Mouse (Mus musculus) splenic B cell, adult 2 months (primary cell): ENCODE measurements around the gene Tgif2.
A peak's percentile ranks its signal among the peaks of the same experiment; 100 is the strongest.
"Not testable (repeated sequence)": the region's sequence is repeated elsewhere in the genome, so short reads cannot be mapped to it uniquely, and the experiment has no call there.

Experiments
- DNase-seq: peaks from one replicate; pipeline ENCODE4 v3.0.0-alpha.2; 2011; ENCODE audit warnings: low read depth, low spot score
- H3K27me3 ChIP-seq: 2 replicates; pipeline ENCODE4 v1.6.1; 2012; ENCODE audit warnings: mild to moderate bottlenecking, low read length, moderate library complexity, mixed read lengths; ENCODE audit not compliant: control insufficient read depth, poor library complexity, insufficient read depth, severe bottlenecking
- H3K36me3 ChIP-seq: 2 replicates; pipeline ENCODE4 v1.6.1; 2012; ENCODE audit warnings: mild to moderate bottlenecking, low read length, moderate library complexity, mixed read lengths; ENCODE audit not compliant: control insufficient read depth, poor library complexity, insufficient read depth, severe bottlenecking

The Tgif2 gene

DNA sequence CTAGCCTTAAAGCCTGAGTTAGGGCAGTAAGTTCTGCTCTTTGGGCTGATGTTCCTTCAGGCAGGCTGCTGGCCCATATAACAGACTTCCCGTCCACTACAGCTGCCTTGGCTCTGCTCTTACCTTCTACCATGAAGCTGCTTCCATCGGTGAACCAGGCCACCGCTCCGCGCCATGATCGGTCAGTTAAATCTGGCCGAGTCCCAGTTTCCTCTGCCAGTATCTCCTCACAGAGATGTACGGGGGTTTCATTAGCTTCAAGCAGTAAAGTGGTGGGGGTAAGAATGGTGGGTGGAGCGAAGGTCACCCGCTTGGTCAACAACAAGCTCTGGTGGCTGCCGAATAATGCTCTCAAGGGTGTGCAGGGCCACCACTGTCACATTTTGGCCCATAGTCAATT is 5.5 kb upstream of the Tgif2 start:
- Histone ChIP-seq H3K27me3 (no peaks in the 10 kb centered on the region), H3K36me3 (no peaks in the 10 kb centered on the region)
- no peak for DNase-seq

DNA sequence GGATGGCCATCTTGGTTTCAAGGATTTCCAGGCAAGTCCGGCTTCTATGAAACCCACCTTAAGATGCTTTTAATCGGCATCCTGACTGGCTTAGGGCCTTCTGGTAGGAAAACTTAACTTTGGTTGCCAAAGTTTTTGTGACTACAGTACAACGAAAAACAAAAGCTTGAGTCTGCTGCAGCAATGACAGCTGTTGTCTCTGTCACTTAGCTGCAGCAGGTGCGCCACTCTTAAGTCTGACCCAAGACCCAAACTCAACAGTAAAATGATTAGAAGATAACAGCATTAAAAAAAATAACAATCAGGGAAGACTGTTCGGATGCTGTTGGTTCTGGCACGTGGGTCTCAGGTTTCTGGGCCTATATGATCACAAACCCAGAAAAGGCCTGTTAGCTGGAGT is 968 bp upstream of the Tgif2 start:
- H3K27me3 ChIP-seq, result no peaks in the 10 kb centered on the region
- DNase-seq, result no peak
- no peaks in the 10 kb centered on the region for H3K36me3 ChIP-seq

DNA sequence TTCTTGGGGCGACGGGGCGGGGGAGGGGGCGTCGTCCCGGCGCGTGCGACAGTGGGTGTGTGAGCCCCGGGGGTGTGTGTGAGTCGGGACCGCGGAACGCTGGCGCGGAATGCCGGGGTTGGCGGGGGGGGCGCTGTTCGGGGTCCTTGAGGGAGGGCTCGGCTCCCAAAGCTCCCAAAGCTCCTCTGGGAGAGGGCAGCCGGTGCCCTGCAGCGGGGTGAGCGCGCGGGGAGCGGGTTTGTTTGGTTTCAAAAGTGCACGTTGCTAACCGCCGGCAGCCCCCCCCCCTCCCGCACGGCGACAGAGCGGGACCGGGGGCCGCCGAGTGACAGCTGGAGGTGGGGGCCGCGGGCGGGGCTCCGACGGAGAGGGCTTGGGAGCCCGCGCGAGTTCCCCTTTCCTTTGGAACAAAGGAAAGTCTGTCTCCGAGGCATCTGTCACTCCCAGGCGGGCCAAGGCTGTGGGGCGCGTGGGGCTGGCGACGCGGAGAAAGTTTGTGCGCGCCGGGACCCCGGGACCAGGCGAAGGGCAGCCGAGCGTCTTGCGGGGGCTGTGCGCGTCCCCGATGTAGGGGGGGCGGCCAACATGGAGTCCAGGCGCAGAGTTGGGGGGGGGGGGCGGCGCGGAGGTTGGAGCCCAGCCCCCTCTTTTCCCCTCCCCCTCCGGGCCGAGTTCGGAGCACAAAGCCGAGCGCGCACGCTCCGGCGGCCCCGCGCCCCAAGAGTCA is 657 bp downstream of the Tgif2 start:
- DNase-seq, result peak; percentile 56
- H3K36me3 ChIP-seq, result 0 out of 2 replicates have a peak, but pooled peaks cover 3% of the 10 kb centered on the region
- no peaks in the 10 kb centered on the region for H3K27me3 ChIP-seq

DNA sequence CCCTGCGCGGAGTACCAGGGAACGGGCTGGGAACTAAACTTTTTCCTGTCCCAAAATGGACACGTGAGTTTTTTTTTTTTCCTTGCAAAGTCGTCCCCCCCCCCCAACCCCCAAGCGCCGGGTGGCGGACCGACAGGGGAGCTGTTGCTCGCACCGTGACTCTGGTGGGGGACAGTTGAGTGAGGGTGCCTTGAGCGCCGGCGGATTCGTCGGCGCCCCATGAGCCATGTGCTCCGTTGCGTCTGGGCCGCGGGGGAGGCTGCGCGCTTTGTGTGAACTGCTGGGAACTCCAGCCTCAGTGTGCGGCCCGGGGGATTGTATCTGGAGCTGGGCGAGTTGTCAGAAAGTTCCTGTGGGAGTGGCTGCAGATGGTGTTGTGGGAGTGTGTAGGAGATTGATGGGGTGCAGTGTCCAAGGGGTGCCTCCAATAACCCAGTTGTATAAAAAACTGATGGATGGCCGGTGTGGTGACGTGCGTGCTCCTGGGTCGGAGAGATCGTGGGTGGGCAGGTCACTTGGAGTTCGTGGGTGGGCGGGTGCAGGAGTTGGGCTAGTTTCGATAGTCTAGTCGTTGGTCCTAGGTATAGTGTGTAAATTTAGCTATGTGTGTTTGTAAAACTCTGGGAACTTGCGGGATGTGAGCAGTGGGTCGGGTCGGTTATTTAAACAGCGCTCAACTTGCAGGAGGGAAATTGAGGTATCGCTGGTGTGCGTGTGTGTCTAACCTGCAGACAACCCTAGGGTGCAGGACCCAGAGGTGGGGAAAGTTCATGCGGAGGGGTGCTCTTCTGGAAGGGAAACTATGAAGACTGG is 1.4 kb downstream of the Tgif2 start:
- H3K27me3 ChIP-seq, result no peaks in the 10 kb centered on the region

DNA sequence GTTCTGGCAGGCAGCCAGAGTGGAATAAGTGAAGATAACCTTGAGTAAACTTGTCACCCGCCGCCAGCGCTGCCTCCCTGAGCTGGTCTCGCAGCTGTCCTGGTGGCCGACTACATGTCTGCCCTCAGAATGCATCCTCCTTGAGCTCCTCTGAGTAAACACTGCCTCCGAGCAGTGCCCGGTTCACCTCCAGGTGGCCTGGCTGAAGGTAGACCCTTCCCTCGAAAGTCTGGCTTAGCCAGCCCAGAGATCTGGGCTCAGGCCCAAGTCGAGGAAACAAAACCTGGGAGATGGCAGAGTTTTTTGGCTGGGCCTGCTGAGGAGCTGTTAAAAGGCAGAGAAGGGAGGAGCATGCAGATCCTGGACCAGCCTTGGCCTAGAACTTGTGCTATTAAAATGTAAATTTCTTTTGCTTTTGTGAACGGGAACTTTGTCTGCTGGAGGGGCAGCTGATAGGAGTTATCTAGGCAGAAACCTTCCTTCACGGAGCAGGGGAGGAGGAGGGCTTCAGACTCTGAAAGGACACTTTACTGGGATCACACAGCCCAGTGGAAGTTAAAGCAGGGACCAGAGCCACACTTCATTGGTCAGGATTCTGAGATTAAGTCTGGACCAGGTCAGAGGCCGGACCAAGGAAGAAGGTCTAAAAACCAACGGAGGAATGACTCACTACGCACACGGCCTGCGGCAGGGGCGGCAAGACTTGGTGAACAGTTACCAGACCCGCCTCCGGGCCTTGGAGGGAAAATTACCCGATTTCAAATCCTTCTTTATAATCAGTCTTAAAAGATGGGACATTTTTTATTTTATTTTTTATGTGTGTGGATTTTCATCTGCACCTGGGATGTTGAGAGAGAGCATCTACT is 2.3 kb downstream of the Tgif2 start:
- peak; percentile 69 for DNase-seq
- no peaks in the 10 kb centered on the region for H3K27me3 ChIP-seq
- H3K36me3 ChIP-seq, result 0 out of 2 replicates have a peak, but pooled peaks cover 3% of the 10 kb centered on the region

More for the DNA sequence above, 1.4 kb downstream of the Tgif2 start:
- DNase-seq, result peak; percentile 62
- 0 out of 2 replicates have a peak, but pooled peaks cover 3% of the 10 kb centered on the region for H3K36me3 ChIP-seq

DNA sequence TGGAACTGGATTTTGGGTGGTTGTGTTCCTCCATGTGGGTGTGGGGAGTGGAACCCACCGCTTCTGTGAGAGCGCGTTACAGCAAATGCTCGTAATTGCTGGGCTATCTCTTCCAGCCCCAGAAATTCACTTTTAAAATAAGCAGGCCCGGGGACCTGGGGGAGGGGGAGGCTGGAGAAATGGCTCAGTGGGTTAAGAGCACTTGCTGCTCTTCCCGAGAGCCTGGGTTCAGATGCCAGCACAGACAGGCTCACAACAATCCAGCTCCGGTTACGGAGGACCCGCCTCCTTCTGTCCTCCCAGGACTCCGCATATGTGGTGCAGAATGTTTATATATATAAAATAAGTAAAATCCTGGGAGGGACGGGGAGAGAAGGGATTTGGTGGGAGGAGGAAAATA is 2.9 kb downstream of the Tgif2 start:
- Histone ChIP-seq H3K36me3 (peaks cover 5% of the 10 kb centered on the region; the same call in 1 of the 2 replicates), H3K27me3 (no peaks in the 10 kb centered on the region)
- no peak for DNase-seq

GRCm38 (mm10) chr2:156843331-156843730 is 3.5 kb downstream of the Tgif2 start:
- no peak for DNase-seq
- no peaks in the 10 kb centered on the region for H3K27me3 ChIP-seq
- peaks cover 5% of the 10 kb centered on the region; the same call in 1 of the 2 replicates for H3K36me3 ChIP-seq

- no peak for DNase-seq
- Histone ChIP-seq H3K27me3 (no peaks in the 10 kb centered on the region), H3K36me3 (peaks cover 5% of the 10 kb centered on the region; the same call in 1 of the 2 replicates)
These were observed 4.9 kb downstream of the Tgif2 start for GRCm38 (mm10) chr2:156844715-156845114.

GRCm38 (mm10) chr2:156847653-156848052 is 7.8 kb downstream of the Tgif2 start:
- no peak for DNase-seq
- peaks cover 6% of the 10 kb centered on the region for H3K36me3 ChIP-seq

DNA sequence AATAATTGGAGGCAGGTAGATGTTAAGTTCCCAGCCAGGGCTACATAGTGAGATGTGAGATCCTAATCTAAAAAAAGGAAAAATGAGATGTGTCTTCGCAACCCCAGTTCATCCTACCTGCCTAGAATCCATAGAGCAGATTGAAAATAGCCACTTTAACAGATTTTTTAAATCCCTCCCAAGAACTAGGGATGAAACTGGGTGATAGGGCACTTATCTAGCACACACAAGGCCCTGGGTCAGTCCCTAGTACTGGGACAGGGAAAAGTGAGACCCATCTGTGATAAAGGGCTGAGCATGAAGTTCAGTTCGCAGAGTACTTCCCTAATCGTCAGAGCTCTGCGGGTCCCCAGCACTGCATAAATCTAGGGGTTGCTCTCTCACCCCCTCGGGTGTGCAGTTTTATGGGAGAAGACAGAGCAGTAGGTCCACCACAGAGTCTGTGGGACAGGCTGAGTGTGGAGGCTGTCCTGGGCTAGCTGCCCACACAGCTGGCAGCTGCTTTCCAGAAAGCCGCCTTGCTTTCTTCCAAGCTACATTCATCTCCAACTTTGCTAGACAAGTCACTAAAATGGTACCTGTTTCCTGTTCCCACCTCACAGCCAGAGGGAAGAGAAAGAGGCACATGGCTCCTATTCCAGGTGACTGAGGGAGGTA is 8.8 kb downstream of the Tgif2 start:
- no peaks in the 10 kb centered on the region for H3K27me3 ChIP-seq
- no peak for DNase-seq
- H3K36me3 ChIP-seq, result peaks cover 6% of the 10 kb centered on the region

More at GRCm38 (mm10) chr2:156847653-156848052, 7.8 kb downstream of the Tgif2 start:
- no peaks in the 10 kb centered on the region for H3K27me3 ChIP-seq

DNA sequence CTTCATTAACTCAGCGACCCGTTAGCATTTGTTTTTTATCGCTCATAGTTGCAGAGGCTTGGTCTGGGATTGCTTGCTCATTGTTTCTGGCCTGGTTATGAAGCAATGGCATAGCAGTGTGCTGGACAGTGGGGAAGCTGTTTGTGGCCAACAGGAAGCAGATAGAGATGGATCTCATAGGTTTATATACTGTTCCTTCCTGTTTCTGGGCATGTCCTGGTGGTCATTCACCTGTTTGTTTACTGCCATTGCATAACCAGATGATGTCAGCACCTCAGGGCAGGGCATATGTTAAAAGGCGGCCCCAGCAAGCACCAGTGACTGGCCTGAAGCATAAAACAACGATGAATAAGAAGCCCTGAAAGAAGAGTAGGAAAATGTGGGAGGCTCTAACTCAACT is 10.7 kb downstream of the Tgif2 start:
- peaks cover 4% of the 10 kb centered on the region for H3K36me3 ChIP-seq
- DNase-seq, result no peak
- H3K27me3 ChIP-seq, result no peaks in the 10 kb centered on the region

- H3K36me3 ChIP-seq, DNase-seq, H3K27me3 ChIP-seq: not testable (repeated sequence)
These were observed 13.8 kb downstream of the Tgif2 start for GRCm38 (mm10) chr2:156853584-156853983.

DNA sequence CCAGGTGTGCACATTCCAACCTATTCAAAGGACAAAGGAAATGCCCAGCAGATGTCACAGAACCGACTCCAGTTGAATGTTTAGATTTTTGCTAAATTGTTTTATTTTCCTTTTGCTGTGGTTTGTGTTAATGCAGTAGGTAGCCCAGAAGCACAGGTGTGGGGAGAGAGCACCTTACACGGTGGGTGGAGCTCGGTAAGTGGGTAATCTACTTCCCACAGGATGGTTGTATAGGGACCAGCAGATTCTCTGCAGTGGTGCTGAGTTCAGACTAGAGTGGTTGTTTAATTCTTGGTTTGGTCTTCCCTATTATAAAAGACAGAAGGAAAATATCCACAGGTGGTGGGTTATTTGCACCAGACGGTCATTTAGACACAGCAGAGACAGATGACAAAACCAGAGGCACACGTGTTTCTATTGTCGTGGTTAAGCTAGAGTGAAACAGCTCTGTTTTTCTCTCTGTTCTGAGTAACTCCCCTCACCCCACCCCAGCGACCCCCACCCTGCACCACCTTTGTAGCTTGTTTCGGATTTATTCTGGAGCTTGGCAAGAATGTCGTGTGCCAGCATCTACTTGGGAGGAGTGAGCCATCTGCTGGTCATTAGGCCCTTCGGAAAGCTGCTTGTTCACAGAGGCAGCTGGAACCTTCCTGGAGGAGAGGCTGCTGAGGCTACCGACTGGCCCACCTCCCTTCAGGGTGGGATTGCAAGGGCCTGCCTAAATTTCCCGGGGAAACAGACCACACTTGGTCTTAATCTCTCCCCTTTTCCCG is 14.4 kb downstream of the Tgif2 start:
- not testable (repeated sequence) for H3K27me3 ChIP-seq, H3K36me3 ChIP-seq, DNase-seq
